Mouse (Mus musculus) left cerebral cortex, adult 18-20 months (tissue): ENCODE measurements around the gene Vash2. TPM values are rescaled to one million over a fixed set of nuclear protein-coding genes. Genes with fewer than 3 reads are reported as not detected.
A peak's percentile ranks its signal among the peaks of the same experiment; 100 is the strongest.
"Not testable (repeated sequence)": the region's sequence is repeated elsewhere in the genome, so short reads cannot be mapped to it uniquely, and the experiment has no call there.

Experiments used
- DNase-seq, 2 experiments: peaks; one replicate each; pipeline ENCODE4 v3.0.0; 2021 to 2022; ENCODE audit warnings: low spot score in 2 of 2, mixed read lengths in 1 of 2
- long read RNA-seq, 2 experiments: library from polyadenylated mRNA; stranded (forward); transcript quantifications; one replicate each; pipeline ENCODE4 v2.0.0; 2021
- total RNA-seq, 2 experiments: library from RNA; stranded (reverse); gene quantifications; 2 replicates each; pipeline ENCODE4 v1.2.3; 2021

The Vash2 gene
- total RNA-seq, result 1 to 10 TPM; 1.8 to 2.9 TPM
- long read RNA-seq, experiment 1, full-length matches to known transcripts, result 4 of 6 reads
- long read RNA-seq, experiment 1, partial matches to known transcripts, result 1 of 6 reads
- long read RNA-seq, experiment 1, other reads (novel, unspliced or antisense), result 1 of 6 reads
- long read RNA-seq, experiment 2, full-length matches to known transcripts, result 2 of 3 reads
- long read RNA-seq, experiment 2, partial matches to known transcripts, result 0 of 3 reads
- long read RNA-seq, experiment 2, other reads (novel, unspliced or antisense), result 1 of 3 reads

GRCm38 (mm10) chr1:190979100-190979563 lies at the start of gene Vash2:
Gene Vash2, minus strand, starts transcription at chr1:190979296.
- peak; percentile 56 to 63 for DNase-seq

- peak; percentile 96 to 98 for DNase-seq
These were observed 47.1 kb upstream of the Vash2 start, which contains the start of gene Flvcr1 for GRCm38 (mm10) chr1:191026021-191026713. Gene Flvcr1, minus strand, starts transcription at chr1:191026158.

GRCm38 (mm10) chr1:191025016-191026012 lies 46.2 kb upstream of the Vash2 start:
- DNase-seq, result peak; percentile 25 to 47

DNA sequence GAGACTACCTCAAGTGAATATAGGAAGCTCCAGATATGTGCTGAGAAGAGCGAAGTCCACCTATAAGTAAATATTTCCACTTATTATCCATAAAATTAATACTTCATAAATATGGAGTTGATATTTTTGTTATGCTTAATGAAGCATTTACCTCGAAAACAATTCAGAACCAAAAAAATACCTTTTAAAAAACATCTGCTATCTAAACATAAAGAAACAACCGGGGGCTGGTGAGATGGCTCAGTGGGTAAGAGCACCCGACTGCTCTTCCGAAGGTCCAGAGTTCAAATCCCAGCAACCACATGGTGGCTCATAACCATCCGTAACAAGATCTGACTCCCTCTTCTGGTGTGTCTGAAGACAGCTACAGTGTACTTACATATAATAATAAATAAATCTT lies 44.7 kb upstream of the Vash2 start:
- DNase-seq, result not testable (repeated sequence)

- DNase-seq, result no peak
These were observed 44.0 kb upstream of the Vash2 start for GRCm38 (mm10) chr1:191023140-191023539.

- DNase-seq, result no peak
These were observed 41.9 kb upstream of the Vash2 start for GRCm38 (mm10) chr1:191021016-191021415.

DNA sequence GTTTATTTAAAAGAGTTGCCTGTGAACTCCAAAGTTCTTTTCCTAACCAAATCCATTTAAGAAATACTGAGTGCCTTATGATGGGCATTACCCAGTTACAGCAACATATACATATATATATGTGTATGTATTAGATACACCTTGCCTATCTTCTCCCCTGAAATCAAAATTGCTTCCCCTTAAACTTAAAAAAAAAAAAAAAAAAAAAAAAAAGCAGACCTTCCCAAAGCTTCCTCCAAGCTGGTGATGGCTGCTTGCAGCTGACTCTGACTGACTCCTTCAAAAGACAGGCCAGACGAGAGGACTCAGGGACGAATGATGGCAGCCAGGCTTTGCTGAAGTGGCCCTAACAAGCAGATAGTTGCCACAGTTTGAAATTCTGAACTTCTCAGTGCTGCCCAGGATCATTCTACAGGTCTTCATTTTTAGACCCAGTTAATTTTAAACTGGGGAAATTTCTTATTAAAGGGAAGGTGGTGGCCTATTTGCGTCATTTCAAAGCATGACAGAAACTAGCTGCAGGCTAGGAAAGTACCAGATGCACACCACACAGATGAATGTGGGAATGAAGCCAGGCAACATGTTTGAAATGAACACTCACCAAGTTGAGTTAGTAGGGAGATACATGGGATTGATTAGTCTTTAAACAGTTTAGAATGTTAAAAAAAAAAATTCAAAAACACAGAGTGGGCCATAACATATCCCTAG lies 41.3 kb upstream of the Vash2 start:
- no peak for DNase-seq

GRCm38 (mm10) chr1:191019803-191020202 lies 40.7 kb upstream of the Vash2 start:
- DNase-seq, result no peak

DNA sequence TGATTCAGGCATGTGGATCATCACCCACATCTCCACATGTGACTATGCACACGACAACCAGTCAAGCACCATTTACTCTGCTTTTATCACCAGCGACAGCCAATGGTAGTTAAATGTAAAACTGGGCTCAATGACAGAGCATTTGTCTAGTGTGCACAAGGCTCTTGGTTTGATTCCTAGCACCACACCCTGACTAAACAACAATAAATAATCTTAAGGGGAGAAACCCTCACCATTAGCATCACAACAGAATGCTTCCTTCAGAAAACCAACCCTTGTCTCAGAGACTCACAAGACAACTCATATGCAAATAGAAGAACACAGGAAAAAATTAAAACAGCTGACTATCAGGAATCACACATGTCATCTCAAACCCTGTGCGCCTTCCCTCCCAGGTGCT lies 35.2 kb upstream of the Vash2 start:
- DNase-seq, result no peak

DNA sequence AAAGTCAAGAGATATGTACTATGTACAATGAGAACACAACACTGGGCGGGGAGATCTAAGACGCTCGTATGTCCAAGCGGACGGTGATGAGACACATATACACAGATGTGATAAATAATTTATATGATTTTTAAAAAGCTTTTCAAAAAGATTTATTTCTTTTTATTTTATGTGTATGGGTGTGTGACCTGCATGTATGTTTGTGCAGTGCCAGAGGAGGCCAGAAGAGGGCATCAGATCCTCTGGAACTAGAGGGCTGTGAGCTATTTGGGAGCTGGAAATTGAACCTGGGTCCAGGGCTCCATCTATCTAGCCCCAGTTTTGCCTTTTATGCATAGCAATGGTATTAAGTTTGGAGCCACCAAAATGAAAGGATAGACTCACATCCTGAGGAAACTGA lies 29.6 kb upstream of the Vash2 start:
- no peak for DNase-seq

DNA sequence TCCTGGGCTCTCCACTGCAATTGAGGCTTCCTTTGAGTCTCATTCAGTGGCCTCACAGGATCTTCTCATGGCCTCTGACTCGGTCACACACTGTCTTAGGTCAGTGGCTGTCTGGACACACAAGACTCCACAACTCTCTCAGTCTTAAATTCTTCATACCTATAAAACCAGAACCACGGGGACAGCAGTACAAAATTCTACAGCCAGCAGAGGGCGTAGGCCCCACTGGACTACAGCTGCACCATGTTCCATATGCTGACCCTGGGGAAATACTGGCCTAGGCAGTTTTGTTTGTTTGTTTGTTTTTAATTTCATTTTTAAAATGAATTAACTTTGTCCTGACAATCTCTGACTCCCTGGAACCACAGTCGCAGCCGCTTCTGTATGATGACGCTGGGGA lies 23.1 kb upstream of the Vash2 start:
- no peak for DNase-seq

GRCm38 (mm10) chr1:191000686-191001085 lies 21.6 kb upstream of the Vash2 start:
- no peak for DNase-seq

DNA sequence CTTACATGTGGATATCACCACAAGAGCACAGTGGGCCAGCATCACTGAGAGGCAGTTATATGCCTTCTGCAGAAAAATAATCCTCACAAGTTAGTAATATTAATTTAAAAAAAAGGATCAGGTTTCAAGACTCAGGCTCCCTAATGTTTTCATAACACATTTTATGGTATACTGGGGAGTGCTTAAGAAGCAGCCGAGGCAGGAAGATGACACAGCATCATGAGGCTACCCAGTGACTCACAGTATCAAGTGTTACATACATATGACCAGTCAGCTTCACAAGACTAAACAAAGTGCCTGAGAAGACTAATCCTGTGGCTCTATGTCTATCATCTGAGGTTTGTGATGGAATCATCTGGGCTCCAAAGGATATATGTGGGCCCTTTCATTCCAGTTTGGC lies 18.9 kb upstream of the Vash2 start:
- DNase-seq, result no peak

DNA sequence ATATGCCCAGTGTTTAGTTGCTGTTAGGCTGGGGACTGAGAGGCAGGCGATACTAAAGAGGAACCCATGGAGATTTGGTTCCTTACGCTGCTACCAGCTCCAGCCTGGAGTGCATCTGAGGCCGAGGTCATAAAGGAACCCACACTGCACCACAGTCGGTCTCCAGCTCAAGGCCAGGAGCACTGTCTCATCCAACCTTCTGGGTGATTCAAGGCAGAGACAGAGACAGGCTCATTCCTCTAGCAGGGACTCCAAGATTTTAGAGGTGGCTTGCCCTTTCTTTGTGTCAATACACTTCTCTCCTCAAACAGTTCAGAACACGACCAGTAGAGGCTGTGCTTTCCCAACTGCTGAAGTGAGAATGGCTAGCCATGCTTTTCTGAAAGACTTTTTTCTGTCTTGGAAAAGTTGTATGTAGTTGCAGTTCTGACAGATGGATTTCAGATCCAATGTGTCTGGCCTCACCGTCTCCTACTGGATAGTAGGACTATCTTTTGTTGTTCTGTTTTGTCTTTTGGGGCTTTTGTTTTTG lies 17.3 kb upstream of the Vash2 start:
- no peak for DNase-seq

GRCm38 (mm10) chr1:190995548-190995947 lies 16.5 kb upstream of the Vash2 start:
- DNase-seq, result no peak

GRCm38 (mm10) chr1:190989437-190990082 lies 10.5 kb upstream of the Vash2 start:
- no peak for DNase-seq

DNA sequence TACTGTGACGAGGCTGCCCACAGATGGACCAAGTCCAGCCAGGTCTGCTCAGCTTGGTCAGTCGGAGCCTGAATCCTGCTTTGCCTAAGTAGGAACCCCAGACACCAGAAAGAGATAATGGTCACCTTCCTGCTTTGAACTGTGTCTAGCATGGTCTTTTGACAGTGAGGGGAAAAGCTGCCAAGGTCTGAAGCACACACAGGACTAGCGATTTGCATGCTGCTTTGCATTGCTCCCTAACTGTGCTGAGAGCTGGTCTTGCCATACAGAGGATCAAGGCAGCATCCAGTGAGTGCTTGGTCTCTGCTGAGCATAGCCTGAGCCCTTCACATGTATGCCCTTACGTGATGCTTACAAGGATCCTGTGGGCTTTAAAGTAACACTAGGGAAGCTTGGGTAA lies 2.3 kb upstream of the Vash2 start:
- DNase-seq, result no peak

DNA sequence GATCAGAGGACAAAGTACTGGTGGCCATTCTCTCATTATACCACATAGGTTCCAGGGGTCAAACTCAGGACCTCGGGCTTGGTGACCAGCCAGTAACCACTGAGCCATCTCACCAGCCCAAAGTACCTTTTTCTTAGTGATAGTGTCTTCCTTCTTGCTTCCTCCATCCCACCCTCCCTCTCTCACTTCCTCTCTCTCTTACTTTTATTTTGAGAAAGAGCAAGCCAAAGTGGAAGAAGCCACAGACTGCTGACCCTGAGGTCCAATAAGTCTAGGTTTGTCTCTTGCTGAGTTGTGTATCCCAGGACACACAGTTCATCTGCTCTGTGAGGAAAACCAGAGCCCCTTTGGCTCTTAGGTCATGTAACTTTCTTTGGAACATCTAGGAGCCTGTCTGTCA lies 1.4 kb upstream of the Vash2 start:
- no peak for DNase-seq

DNA sequence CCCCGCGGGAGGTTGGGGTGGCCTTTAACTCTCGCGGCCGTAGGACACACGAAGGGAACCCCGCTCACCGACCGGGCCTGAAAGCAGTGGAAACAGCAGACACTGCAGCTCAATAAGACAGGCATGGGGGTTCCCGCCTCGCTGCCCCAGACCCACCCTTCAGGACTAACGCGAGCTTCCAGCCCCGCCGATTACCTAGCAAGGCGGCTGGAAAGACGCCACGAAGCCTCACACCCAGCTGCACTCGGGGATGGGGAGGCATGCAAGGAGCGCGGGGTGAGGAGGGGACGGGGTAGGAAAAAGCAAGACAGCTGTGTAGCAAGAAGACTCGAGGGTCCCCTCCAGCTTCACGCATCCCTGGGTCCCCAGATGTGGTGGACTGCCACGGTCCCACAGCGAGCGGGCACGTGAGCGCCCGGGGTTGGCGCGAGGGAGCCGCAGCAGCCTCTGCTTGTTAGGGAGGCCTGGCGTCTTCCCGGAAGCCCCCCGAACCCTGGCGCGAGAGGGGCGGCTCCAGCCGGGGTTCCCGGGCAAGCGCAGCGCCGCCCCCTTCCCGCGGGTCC lies 504 bp downstream of the Vash2 start:
- no peak for DNase-seq

DNA sequence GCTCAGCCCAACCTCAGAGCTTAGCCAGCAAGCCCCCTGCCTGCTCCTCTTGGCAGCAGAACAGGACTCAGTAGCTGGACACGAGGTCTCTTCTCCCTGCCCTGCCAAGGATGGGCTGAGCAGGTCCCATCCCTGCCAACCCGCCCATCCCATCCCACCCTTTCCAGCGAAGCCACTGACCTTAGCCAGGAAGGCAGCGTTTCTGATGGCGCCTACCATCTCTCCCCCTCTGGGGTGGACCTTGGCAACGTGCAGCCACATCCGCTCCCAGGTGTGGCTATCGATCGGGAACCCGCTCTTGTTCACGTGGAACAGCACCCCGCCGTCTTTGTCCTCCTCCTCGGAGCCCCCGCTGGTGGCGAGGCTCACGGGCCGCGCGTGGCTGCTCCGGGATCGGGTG lies 1.1 kb downstream of the Vash2 start:
- no peak for DNase-seq
